Mouse (Mus musculus) embryonic facial prominence, embryonic 14.5 days (tissue): ENCODE measurements around the gene Rhou. TPM values are rescaled to one million over a fixed set of nuclear protein-coding genes. Genes with fewer than 3 reads are reported as not detected.

Experiments
- ATAC-seq: fragments of 200-750 bp; cut with Nextera tagmentation; 2 replicates; pipeline ENCODE4 v1.8.0; 2017; ENCODE audit warnings: low read depth, moderate number of reproducible peaks, moderate TSS enrichment
- DNase-seq: peaks from one replicate; pipeline ENCODE4 v3.0.0-alpha.2; 2015; ENCODE audit warnings: low spot score
- H3K27ac ChIP-seq: fragments of 300-500 bp; sonication (generic); replicated peaks from 2 replicates; pipeline ENCODE4 v1.5.1; 2014; ENCODE audit warnings: low read depth, mild to moderate bottlenecking, low read length, moderate library complexity
- H3K27me3 ChIP-seq: fragments of 300-500 bp; sonication (generic); replicated peaks from 2 replicates; pipeline ENCODE4 v1.6.1; 2014; ENCODE audit warnings: low read length; ENCODE audit not compliant: control insufficient read depth, insufficient read depth
- H3K36me3 ChIP-seq: fragments of 300-500 bp; sonication (generic); 2 replicates; pipeline ENCODE4 v1.6.1; 2014; ENCODE audit warnings: low read length, mixed read lengths; ENCODE audit not compliant: control insufficient read depth, insufficient read depth
- H3K4me1 ChIP-seq: fragments of 300-500 bp; sonication (generic); 2 replicates; pipeline ENCODE4 v1.6.1; 2014; ENCODE audit warnings: antibody characterized with exemption, low read length; ENCODE audit not compliant: control insufficient read depth, insufficient read depth
- H3K4me2 ChIP-seq: fragments of 300-500 bp; sonication (generic); 2 replicates; pipeline ENCODE4 v1.6.1; 2014; ENCODE audit warnings: low read depth, mild to moderate bottlenecking, low read length, moderate library complexity, mixed read lengths
- H3K4me3 ChIP-seq: fragments of 300-500 bp; sonication (generic); 2 replicates; pipeline ENCODE4 v1.5.1; 2014; ENCODE audit warnings: low read depth, mild to moderate bottlenecking, low read length
- H3K9ac ChIP-seq: fragments of 300-500 bp; sonication (generic); 2 replicates; pipeline ENCODE4 v1.6.1; 2014; ENCODE audit warnings: low read depth, mild to moderate bottlenecking, low read length, moderate library complexity, mixed read lengths
- H3K9me3 ChIP-seq: fragments of 300-500 bp; sonication (generic); 2 replicates; pipeline ENCODE4 v1.6.1; 2016; ENCODE audit warnings: low read length; ENCODE audit not compliant: control insufficient read depth
- WGBS: fragments of 180-500 bp; shearing (Covaris S2); extraction: QIAGEN DNeasy Blood & Tissue Kit; methylation state at CpG from one replicate; pipeline ENCODE4 v1.1.7; 2014; 5-methylcytosine and 5-hydroxymethylcytosine counted together
- polyA plus RNA-seq: library from polyadenylated mRNA; unstranded; fragments of >200 nt; fragmentation: Nextera tagmentation; extraction: Ambion mirVana; gene quantifications from 2 replicates; pipeline ENCODE4 v1.2.1, GENCODE M21; 2014

The Rhou gene
- polyA plus RNA-seq, 1 experiment from 2014 or later: 9.5 TPM

DNA sequence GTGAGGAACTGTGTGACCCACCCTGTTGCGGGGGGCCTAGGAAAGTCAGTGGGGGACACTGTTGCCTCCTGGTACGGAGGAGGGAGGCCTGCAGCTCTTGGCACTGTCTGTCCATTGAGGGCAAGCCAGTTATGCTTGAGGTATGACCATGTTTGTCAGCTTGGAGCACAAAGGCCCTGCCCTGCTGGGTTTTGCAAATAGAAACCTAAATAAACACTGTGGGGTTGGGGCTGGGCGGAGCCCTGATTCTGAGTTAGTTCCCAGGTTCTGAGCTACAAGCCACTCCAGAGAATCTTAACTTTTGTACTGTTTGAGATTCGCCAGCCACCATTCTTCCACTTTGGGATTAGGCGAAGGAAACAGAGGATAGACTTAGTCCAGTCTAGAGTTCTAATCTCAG lies 56.6 kb downstream of the Rhou start:
- Histone ChIP-seq H3K9ac (no peak overlapping the region), H3K4me3 (no peak overlapping the region), H3K4me1 (no peaks in the 10 kb centered on the region), H3K27ac (no peak overlapping the region), H3K4me2 (no peak overlapping the region), H3K9me3 (no peaks in the 10 kb centered on the region), H3K27me3 (no peaks in the 10 kb centered on the region), H3K36me3 (no peaks in the 10 kb centered on the region)
- DNase-seq (no peak), ATAC-seq (no peak)
- 85% methylated on average over 5 of the region's 5 CpGs for WGBS

Other genes with a start within 250 kb of the Rhou start
- 0.29 and 0.32 TPM in 2 replicates for gene Mc1r, start 246.8 kb upstream of the Rhou start, polyA plus RNA-seq
- gene Tubb3, start 242.5 kb upstream of the Rhou start, polyA plus RNA-seq: 81.9 and 99.5 TPM in 2 replicates
- 34.1 and 37.9 TPM in 2 replicates for gene Def8, start 230.4 kb upstream of the Rhou start, polyA plus RNA-seq
- gene Afg3l1, start 176.0 kb upstream of the Rhou start, polyA plus RNA-seq: 33.5 and 33.6 TPM in 2 replicates
- gene Dbndd1, start 138.5 kb upstream of the Rhou start, polyA plus RNA-seq: 13.5 and 14.4 TPM in 2 replicates
- 27.1 and 30.7 TPM in 2 replicates for gene Gas8, start 135.1 kb upstream of the Rhou start, polyA plus RNA-seq
- gene Rab4a, start 152.1 kb downstream of the Rhou start, polyA plus RNA-seq: 46.6 and 46.8 TPM in 2 replicates
- gene Ccsap, start 206.3 kb downstream of the Rhou start, polyA plus RNA-seq: 4.4 and 4.6 TPM in 2 replicates
- gene Acta1, start 240.8 kb downstream of the Rhou start, polyA plus RNA-seq: 2,164 and 3,230 TPM in 2 replicates